Mouse (Mus musculus) heart, embryonic 15.5 days (tissue): ENCODE results near the gene Mdfi. TPM values are rescaled to one million over a fixed set of nuclear protein-coding genes. Genes with fewer than 3 reads are reported as not detected.

Source experiments
- polyA plus RNA-seq: library from polyadenylated mRNA; unstranded; fragments of >200 nt; fragmentation: Nextera tagmentation; extraction: Ambion mirVana; gene quantifications from 2 replicates; pipeline ENCODE4 v1.2.1, GENCODE M21; 2015

Gene Mdfi
- polyA plus RNA-seq, 1 experiment from 2014 or later: 7.9 TPM

Other genes starting within 250 kb of the Mdfi start
- gene Bysl, start 223.2 kb downstream of the Mdfi start, polyA plus RNA-seq: 18.2 and 22.6 TPM in 2 replicates
- 25.4 and 31.2 TPM in 2 replicates for gene Med20, start 223.1 kb downstream of the Mdfi start, polyA plus RNA-seq
- gene Gm20517, start 223.1 kb downstream of the Mdfi start, polyA plus RNA-seq: 0.60 and 1.6 TPM in 2 replicates
- gene Usp49, start 204.0 kb downstream of the Mdfi start, polyA plus RNA-seq: 2.5 and 3.2 TPM in 2 replicates
- gene Tomm6, start 146.3 kb downstream of the Mdfi start, polyA plus RNA-seq: 260 and 304 TPM in 2 replicates
- gene Frs3, start 145.7 kb downstream of the Mdfi start, polyA plus RNA-seq: 3.8 and 4.1 TPM in 2 replicates
- 0.19 and 0.49 TPM in 2 replicates for gene Gm21981, start 140.2 kb downstream of the Mdfi start, polyA plus RNA-seq
- 0.44 and 0.53 TPM in 2 replicates for gene Prickle4, start 140.0 kb downstream of the Mdfi start, polyA plus RNA-seq
- 0.40 and 0.81 TPM in 2 replicates for gene Pgc, start 107.8 kb downstream of the Mdfi start, polyA plus RNA-seq
- 24.9 and 25.2 TPM in 2 replicates for gene Tfeb, start 97.7 kb downstream of the Mdfi start, polyA plus RNA-seq
- 6.4 and 11.1 TPM in 2 replicates for gene Foxp4, start 90.0 kb upstream of the Mdfi start, polyA plus RNA-seq
- gene 1700122O11Rik, start 203.6 kb upstream of the Mdfi start, polyA plus RNA-seq: not detected in 2 replicates